Mouse (Mus musculus): ENCODE results near the gene Cacna1a.

The Cacna1a gene

DNA sequence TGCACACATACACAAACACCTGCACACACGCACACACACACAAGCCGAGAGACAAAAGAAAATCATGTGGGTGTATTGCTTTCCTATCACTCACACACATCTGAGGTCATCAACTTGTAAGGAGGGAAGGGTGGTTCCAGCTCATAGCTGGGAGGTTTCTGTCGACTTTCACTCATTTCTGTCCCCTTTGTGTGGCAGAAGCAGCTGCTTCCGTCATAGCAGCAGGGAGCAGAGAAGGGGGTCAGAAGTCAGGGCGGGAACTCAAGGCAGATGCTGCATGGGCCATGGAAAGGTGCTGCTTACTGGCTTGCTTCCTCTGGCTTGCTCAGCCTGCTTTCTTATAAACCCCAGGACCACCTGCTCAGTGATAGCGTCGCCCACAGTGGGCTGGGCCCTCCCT is 154.2 kb downstream of the Cacna1a start:
- DNase-seq, result no peak

- DNase-seq, result no peak
Measured at GRCm38 (mm10) chr8:84545522-84545921, 157.3 kb downstream of the Cacna1a start.

DNA sequence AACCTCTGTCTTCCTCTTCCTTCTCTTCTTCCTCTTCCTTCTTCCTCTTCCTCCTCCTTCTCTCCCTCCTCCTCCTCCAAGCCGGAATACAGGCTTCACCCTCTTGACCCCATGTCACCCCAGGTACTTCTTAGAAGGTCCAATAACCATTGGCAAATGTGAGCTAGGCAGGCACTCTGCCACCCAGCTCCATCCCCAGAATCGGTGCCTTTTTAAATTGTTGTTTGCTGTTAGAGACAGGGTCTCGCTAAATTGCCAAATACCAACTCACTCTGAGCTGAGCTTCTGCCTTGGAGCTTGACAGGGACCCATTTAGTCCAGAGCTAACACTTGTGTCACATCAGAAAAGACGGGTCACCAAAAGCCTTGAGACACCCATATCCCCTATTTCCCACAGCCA is 164.2 kb downstream of the Cacna1a start:
- no peak for DNase-seq

DNA sequence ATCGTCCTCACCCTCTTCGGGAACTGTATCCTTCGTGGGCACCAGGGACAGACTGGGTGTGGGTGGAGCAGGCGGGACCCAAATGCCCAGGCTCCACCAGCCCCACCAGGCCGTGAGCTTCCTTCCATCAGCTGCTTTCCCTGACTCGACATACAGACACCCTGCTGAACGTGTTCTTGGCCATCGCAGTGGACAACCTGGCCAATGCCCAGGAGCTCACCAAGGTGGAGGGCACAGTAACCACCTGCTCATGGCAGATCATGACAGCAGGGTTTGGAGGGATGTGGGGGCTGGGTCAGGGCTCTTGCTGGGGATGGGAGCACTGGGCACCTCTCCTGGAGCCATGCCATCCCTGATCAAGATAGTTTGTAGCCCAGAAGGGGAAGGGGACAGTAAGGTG is 164.9 kb downstream of the Cacna1a start:
- DNase-seq, result no peak

DNA sequence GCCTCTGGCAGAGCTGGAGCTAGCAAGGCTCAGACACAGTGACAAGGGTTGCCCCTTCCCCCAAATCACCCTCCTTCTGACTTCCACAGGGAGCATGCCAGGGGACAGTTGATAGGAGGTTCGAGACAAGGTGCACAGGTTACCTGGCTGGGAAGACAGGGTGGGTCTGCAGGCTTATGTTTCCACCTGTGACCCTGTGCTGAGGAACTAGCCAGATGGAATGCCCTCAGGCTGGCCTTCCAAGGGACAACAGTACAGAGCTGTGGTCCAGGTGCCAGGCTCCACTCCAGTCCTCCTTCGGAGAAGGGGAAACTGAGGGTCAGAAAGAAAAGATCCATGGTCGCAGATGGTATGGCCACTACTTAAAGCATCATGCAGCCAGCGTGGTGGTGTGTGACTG is 165.4 kb downstream of the Cacna1a start:
- DNase-seq, result no peak

DNA sequence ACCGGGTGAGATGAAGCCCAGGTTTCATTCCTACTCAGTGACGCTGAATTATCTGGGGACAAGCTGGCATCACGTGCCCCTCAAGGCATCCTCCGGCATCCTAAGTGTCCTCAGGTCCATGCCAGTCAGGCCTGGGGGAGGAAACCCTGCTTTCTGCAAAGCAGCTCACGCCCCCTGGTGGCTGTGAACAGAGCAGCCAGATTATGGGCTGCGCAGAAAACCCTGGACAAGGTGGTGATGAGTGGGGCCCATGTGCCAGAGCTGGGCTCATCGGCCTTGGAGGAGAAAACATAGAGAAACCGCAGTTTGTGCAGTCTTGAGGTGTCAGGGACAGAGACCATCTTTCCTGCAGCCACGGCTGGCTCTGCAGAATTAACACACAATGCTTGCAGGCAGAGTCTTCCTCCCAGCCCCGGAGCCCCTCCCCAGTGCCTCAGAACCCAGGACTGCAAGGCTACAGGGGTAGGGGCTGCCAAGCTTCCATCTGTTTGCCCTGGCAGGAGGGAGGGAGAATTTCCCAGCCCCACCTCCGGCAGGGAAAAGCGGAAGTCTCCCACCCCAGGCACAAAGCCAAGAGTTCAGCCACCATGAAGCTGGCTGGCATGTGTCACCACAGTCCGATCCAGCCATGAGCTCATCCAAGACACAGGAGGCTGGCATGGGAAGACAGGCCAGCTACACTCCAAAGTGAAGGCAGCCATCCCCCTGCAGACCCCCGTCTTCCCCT is 166.2 kb downstream of the Cacna1a start:
- peak; percentile 46 to 47 for DNase-seq

DNA sequence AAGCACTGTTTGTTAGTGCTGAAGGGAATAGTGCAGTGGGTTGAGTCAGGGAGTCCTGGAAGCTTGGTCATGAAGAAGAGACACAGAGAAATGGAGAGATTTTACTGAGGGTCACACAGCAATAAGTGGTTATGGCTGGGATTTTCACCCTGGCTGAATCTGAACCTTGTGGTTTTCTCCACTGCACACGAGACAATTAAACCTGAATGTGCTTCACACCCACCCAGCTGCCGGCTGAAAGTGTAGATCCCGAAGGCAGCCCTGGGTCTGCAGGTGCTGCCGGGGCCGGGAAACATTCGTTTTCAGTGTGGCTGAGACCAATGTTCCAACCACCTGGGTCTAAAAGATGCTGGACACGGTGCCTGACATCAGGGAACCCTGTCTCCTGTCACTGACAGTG is 167.0 kb downstream of the Cacna1a start:
- DNase-seq, result no peak

DNA sequence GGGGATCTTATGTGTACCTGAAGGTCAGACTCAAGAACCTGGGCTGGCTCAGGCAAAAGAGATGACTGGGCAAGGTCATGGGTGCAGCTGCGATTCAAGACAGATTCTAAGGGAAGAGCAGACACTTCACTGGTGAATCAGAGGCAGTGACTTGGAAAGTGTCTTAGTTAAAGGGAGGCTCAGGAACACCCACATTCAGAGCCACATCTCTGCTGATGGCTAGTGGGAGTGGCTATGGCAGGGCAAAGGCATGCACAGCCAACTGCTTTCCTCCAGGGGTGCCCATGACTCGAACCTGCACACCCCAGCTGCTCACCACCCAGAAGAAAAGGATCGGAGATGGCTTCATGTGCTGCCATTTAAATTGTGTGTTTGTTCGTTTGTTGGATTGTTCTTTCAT is 169.7 kb downstream of the Cacna1a start:
- DNase-seq, result no peak

GRCm38 (mm10) chr8:84559121-84559604 is 170.9 kb downstream of the Cacna1a start:
- no peak for DNase-seq

DNA sequence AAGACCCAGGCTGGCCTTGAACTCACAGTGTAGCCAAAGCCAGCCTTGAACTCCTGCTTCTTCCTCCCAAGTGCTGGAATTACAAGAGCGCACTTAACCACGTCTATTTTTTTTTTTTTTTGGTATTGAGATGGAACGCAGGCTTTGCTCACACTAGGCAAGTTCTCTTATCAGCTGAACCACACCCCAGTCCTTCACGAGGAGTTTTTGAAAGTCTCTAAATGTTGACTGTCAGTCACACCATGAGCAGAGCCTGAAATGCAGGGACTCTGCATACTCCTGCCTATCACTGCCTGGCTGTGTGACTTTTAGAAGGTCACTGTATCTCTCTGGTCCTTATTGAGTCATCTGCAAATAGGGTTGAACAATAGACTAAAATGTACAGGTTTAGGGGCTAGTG is 173.5 kb downstream of the Cacna1a start:
- DNase-seq, result no peak

DNA sequence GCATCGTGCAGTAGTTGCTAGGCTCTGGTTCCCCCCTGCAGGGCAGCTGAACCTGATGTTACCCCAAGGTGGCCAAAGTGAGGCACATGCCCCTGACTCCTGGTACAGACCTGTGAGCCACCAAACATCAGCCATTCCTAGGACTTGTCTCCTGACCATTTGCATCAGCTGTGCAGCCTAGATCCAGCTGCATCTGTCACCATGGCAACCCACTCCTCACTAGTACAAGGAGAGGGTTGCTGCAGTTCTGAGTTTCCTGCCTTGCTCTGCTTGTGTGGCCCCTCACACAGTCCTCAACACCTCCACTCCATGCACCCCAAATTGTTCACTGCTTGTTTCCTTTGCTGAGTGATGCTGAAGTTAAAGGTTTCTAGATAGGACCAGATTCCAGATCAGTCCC is 175.8 kb downstream of the Cacna1a start:
- DNase-seq, result no peak

- no peak for DNase-seq
Measured at GRCm38 (mm10) chr8:84565577-84566360, 177.5 kb downstream of the Cacna1a start.

DNA sequence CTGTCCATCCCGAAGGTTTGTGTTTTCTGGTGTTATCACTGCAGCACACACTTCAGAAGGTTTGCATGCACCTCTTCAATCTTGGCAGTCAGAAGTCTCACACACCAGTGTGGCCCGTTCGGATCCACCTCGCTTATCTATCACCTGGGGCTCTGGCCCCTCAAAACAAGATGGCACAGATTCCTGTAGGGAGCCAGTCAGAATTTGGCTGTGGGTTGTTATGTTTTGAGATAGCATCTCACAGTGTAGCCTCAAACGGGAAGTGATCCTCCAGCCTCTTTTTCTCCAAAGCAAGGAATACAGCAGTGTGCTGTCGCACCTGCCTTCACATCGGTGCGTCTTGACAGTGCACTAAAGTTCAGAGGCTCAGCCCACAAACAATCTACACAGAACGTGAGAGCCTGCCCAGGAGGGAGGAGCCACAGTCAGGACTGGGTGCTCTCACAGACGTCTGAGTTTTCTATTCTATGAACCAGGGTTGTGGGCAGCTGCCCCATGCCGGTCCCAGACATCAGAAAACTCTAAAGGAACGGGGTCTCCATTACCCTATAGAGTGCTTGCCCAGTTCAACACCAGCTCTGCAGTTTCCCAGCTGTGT is 178.7 kb downstream of the Cacna1a start:
- no peak for DNase-seq

GRCm38 (mm10) chr8:84567541-84567940 is 179.3 kb downstream of the Cacna1a start:
- peak; percentile 46 to 48 for DNase-seq

GRCm38 (mm10) chr8:84568737-84569136 is 180.5 kb downstream of the Cacna1a start:
- DNase-seq, result no peak

- DNase-seq, result no peak
Measured at GRCm38 (mm10) chr8:84569921-84570673, 181.9 kb downstream of the Cacna1a start.

- DNase-seq, result no peak
Measured at GRCm38 (mm10) chr8:84577432-84577831, 189.2 kb downstream of the Cacna1a start.

DNA sequence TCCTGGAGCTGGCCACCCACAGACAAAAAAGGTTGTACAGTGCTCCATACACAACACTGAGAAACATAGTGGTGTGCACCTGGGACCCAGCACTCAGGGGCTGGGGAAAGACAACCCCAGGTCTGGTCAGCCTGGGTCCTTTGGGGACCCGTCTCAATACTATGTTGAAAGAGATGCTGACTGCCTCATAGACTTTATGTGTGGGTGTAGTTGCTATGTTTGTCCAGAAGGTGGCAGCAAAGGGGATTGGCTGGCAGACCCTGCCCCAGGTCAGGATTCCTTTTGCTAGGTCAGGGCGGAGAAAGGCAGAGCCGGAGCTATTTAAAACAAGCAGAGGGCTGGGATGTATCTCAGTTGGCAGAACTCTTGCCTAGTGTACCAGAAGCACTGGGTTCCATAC is 191.4 kb downstream of the Cacna1a start:
- DNase-seq, result peak; percentile 42 to 50

DNA sequence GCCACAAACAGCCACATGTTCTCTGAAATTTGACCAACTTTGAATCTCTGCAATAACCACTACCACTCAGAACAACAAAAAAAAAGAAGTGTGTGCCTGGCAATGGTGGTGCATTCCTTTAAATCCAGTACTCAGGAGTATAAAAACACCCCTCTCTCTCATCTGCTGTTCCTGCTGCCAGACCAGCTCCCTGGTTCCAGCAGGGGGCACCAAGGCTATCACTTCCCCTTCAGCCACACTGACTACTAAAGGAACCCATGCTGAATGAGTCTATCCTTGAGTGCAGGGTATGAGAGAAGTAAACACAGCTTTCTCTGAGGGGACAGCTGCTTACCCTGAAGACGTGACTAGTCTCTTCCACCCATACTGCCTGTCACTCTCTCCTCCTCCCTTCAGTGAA is 197.1 kb downstream of the Cacna1a start:
- peak; percentile 43 to 44 for DNase-seq

- DNase-seq, result no peak
Measured at GRCm38 (mm10) chr8:84586221-84586620, 198.0 kb downstream of the Cacna1a start.

DNA sequence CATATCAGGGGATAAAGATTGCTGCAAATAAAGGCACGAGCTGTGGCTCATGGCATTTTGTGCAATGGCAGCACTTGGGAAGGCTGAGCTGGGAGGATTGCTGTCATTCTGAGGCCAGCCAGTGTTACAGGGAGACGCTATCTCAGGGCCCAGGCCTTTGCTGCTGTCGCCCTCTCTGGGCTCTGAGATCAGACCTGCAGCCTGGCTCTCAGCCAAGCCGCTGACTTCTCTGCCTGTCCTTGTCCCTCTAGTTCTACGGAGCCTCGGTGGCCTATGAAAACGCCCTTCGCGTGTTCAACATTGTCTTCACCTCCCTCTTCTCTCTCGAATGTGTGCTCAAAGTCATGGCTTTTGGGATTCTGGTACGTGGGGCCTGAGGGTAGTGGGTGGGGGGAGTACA is 200.3 kb downstream of the Cacna1a start:
- no peak for DNase-seq

- peak; percentile 83 to 84 for DNase-seq
Measured at GRCm38 (mm10) chr8:84592015-84592662, 203.9 kb downstream of the Cacna1a start.

GRCm38 (mm10) chr8:84593143-84593542 is 204.9 kb downstream of the Cacna1a start:
- DNase-seq, result no peak
